Mouse (Mus musculus): Measurements from ENCODE around the gene Kcnk5. TPM values are rescaled to one million over a fixed set of nuclear protein-coding genes. Genes with fewer than 3 reads are reported as not detected.

The Kcnk5 gene
- total RNA-seq (2014; rRNA removed) (17.5 and 25.6 TPM in 2 replicates), polyA plus RNA-seq (2012; rRNA removed) (10.3 and 13.8 TPM in 2 replicates)

DNA sequence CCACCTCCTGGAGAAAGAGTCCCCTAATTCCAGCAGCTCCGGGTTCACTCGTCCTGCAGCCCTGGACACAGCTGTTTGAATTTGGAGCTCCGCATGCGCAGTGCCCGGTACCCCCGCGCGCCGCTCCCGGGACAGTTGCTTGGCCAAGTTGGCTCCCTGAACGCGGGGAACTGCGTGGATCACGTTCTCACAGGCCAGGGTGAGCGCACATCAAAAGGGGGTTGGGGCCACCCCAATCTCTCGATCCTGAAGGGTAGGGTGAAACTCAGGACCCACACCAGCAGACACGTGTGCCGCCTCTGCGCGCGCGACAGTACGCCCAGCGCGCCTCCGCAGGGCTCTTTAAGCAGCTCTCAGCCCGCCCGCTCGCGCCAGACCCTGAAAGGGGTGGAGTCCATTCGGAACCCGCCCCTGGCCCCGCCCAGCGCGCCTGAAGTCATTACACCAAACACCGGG lies at the start of gene Kcnk5:
Kcnk5 (minus strand) TSS at position 344 of the 456 bp plus-strand sequence.
- peak within 1 kb of the TSS; percentile 84 for H3K9ac ChIP-seq (ENCODE audit: low read depth, low read length)
- TF ChIP-seq CTCF (IDR thresholded peaks at IDR 0.05; ENCODE audit: low read depth, low read length): no peak
- peak; percentile 96 for TF ChIP-seq POLR2A (IDR thresholded peaks at IDR 0.05; ENCODE audit: extremely low read depth, insufficient read depth, low read length)
- H3K36me3 ChIP-seq (ENCODE audit: control insufficient read depth, insufficient read depth, low read length): no peaks in the 10 kb centered on the region
- H3K4me1 ChIP-seq (ENCODE audit: control insufficient read depth, insufficient read depth, low read length): peaks cover 19% of the 10 kb centered on the region; the same call in 1 of the 2 replicates
- H3K27me3 ChIP-seq (ENCODE audit: control insufficient read depth, insufficient read depth, low read length): no peaks in the 10 kb centered on the region
- H3K27ac ChIP-seq (replicated peaks; ENCODE audit: insufficient read depth, low read depth, low read length): peak within 1 kb of the TSS; percentile 97
- WGBS: under 1% methylated on average over 36 of the region's 36 CpGs
- DNase-seq (ENCODE audit: extremely low read depth, low read depth, low spot score): peak; percentile 81
- H3K79me2 ChIP-seq (ENCODE audit: control insufficient read depth, insufficient read depth, low read length): peaks cover 25% of the 10 kb centered on the region; the same call in 1 of the 2 replicates
- peak within 1 kb of the TSS; percentile 76 for H3K4me3 ChIP-seq (ENCODE audit: insufficient read depth, low read depth, low read length)

DNA sequence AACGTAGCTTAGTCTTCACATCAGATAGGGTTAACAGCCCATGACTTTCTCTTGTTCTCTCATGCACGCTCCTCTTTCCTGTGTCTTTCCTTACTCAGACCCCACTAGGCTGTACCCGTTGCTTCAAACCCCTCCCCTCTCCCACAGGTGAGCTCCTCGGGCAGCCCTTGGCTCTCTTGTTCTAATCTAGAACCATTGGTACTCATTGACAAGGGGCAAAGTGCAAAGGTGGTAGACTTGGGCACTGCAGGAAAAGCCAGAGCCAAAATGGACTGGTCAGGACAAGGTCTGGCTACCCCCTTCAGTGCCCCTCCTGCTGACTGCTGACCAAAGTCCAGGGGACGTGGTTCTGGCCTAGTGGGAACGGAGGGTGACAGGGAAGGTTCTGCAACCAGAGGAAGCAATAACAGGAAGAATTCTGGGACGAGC lies 48.5 kb upstream of the Kcnk5 start:
- Histone ChIP-seq H3K27me3 (ENCODE audit: control insufficient read depth, insufficient read depth, low read length) (no peaks in the 10 kb centered on the region), H3K9ac (ENCODE audit: low read depth, low read length) (peak overlapping the region; percentile 4; the same call in 1 of the 2 replicates), H3K4me3 (ENCODE audit: insufficient read depth, low read depth, low read length) (no peak overlapping the region), H3K36me3 (ENCODE audit: control insufficient read depth, insufficient read depth, low read length) (no peaks in the 10 kb centered on the region), H3K79me2 (ENCODE audit: control insufficient read depth, insufficient read depth, low read length) (no peaks in the 10 kb centered on the region), H3K4me1 (ENCODE audit: control insufficient read depth, insufficient read depth, low read length) (peaks cover 46% of the 10 kb centered on the region), H3K27ac (replicated peaks; ENCODE audit: insufficient read depth, low read depth, low read length) (peak overlapping the region; percentile 96)
- peak; percentile 99 for DNase-seq (ENCODE audit: extremely low read depth, low read depth, low spot score)
- 26% methylated on average over 7 of the region's 7 CpGs for WGBS
- TF ChIP-seq CTCF (IDR thresholded peaks at IDR 0.05; ENCODE audit: low read depth, low read length) (no peak), POLR2A (IDR thresholded peaks at IDR 0.05; ENCODE audit: extremely low read depth, insufficient read depth, low read length) (no peak)

DNA sequence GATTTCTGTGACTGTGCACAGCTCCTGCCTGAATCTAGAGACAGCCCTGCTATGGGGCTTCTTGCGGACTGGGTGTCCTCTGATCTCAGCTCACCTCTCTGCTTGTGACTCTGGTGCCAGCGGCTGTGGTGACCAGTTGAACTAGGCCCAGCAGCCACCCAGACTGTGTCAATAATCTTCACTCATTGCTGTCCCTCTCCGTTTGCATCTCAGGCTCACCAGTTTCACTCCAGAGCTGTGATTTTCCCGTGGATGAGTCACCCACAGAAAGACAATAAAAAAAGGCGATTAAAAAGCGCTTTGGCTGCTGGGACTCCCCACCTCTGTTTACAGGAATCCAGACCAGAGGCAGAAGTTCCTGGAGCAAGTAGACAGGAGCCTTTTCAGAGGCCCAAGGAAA lies 47.8 kb upstream of the Kcnk5 start:
- Histone ChIP-seq H3K36me3 (ENCODE audit: control insufficient read depth, insufficient read depth, low read length) (no peaks in the 10 kb centered on the region), H3K4me3 (ENCODE audit: insufficient read depth, low read depth, low read length) (no peak overlapping the region), H3K9ac (ENCODE audit: low read depth, low read length) (peak overlapping the region; percentile 60), H3K27me3 (ENCODE audit: control insufficient read depth, insufficient read depth, low read length) (no peaks in the 10 kb centered on the region), H3K4me1 (ENCODE audit: control insufficient read depth, insufficient read depth, low read length) (peaks cover 50% of the 10 kb centered on the region), H3K79me2 (ENCODE audit: control insufficient read depth, insufficient read depth, low read length) (no peaks in the 10 kb centered on the region), H3K27ac (replicated peaks; ENCODE audit: insufficient read depth, low read depth, low read length) (peak overlapping the region; percentile 96)
- 24% methylated on average over 6 of the region's 6 CpGs for WGBS
- DNase-seq (ENCODE audit: extremely low read depth, low read depth, low spot score): peak; percentile 92
- TF ChIP-seq CTCF (IDR thresholded peaks at IDR 0.05; ENCODE audit: low read depth, low read length) (no peak), POLR2A (IDR thresholded peaks at IDR 0.05; ENCODE audit: extremely low read depth, insufficient read depth, low read length) (no peak)

- TF ChIP-seq POLR2A (IDR thresholded peaks at IDR 0.05; ENCODE audit: extremely low read depth, insufficient read depth, low read length): no peak
- TF ChIP-seq CTCF (IDR thresholded peaks at IDR 0.05; ENCODE audit: low read depth, low read length): no peak
- H3K27me3 ChIP-seq (ENCODE audit: control insufficient read depth, insufficient read depth, low read length): no peaks in the 10 kb centered on the region
- H3K27ac ChIP-seq (replicated peaks; ENCODE audit: insufficient read depth, low read depth, low read length): peak overlapping the region; percentile 96
- no peak overlapping the region for H3K4me3 ChIP-seq (ENCODE audit: insufficient read depth, low read depth, low read length)
- 24% methylated on average over 4 of the region's 4 CpGs for WGBS
- H3K36me3 ChIP-seq (ENCODE audit: control insufficient read depth, insufficient read depth, low read length): no peaks in the 10 kb centered on the region
- DNase-seq (ENCODE audit: extremely low read depth, low read depth, low spot score): peak; percentile 93
- H3K4me1 ChIP-seq (ENCODE audit: control insufficient read depth, insufficient read depth, low read length): peaks cover 53% of the 10 kb centered on the region
- no peaks in the 10 kb centered on the region for H3K79me2 ChIP-seq (ENCODE audit: control insufficient read depth, insufficient read depth, low read length)
- peak overlapping the region; percentile 60; the same call in 1 of the 2 replicates for H3K9ac ChIP-seq (ENCODE audit: low read depth, low read length)
These were observed 46.7 kb upstream of the Kcnk5 start for GRCm38 (mm10) chr14:20228336-20228735.

DNA sequence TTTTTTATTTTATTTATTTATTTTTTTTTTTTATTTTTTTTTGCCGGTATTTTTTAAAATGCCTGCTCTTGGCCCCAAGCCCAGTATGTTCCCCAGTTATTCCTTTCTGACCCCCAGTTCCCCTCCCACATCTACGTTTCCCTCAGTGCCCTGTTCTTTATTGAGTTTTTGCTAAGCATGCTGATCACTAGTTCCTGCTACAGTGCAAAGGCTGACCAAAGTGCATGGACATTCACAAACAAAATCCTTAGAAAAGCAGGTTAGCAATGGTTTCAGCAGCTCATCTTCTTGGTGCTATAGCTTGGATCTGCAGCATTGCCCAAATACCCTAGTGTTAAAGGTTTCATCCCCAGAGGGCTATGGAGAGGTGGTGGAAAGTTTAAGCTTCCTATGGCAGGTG lies 45.4 kb upstream of the Kcnk5 start:
- H3K4me1 ChIP-seq (ENCODE audit: control insufficient read depth, insufficient read depth, low read length): peaks cover 53% of the 10 kb centered on the region
- H3K4me3 ChIP-seq (ENCODE audit: insufficient read depth, low read depth, low read length): no peak overlapping the region
- no peak for TF ChIP-seq POLR2A (IDR thresholded peaks at IDR 0.05; ENCODE audit: extremely low read depth, insufficient read depth, low read length)
- TF ChIP-seq CTCF (IDR thresholded peaks at IDR 0.05; ENCODE audit: low read depth, low read length): no peak
- no peak overlapping the region; the same call in 1 of the 2 replicates for H3K9ac ChIP-seq (ENCODE audit: low read depth, low read length)
- H3K79me2 ChIP-seq (ENCODE audit: control insufficient read depth, insufficient read depth, low read length): no peaks in the 10 kb centered on the region
- no peaks in the 10 kb centered on the region for H3K27me3 ChIP-seq (ENCODE audit: control insufficient read depth, insufficient read depth, low read length)
- 11% methylated on average over 2 of the region's 2 CpGs for WGBS
- H3K36me3 ChIP-seq (ENCODE audit: control insufficient read depth, insufficient read depth, low read length): no peaks in the 10 kb centered on the region
- peak overlapping the region; percentile 95 for H3K27ac ChIP-seq (replicated peaks; ENCODE audit: insufficient read depth, low read depth, low read length)
- DNase-seq (ENCODE audit: extremely low read depth, low read depth, low spot score): peak; percentile 71

DNA sequence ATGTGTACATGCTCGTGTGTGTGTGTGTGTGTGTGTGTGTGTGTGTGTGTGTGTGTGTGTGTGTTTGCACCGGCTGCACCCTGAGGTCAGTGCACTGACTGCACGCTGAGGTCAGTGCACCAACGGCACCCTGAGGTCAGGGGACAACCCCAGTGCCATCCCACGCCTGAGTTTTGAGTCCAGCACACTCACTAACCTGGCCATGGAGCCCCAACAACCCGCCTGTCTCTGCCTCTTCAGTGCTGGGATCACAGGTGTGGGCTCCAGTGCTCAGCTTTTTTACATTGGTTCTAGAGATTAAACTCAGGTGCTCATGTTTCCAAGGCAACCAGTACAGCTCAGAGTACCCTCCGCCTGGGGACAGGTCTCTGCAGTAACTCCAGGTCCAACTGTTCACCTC lies 44.9 kb upstream of the Kcnk5 start:
- TF ChIP-seq CTCF (IDR thresholded peaks at IDR 0.05; ENCODE audit: low read depth, low read length) (no peak), POLR2A (IDR thresholded peaks at IDR 0.05; ENCODE audit: extremely low read depth, insufficient read depth, low read length) (no peak)
- no peak overlapping the region for H3K4me3 ChIP-seq (ENCODE audit: insufficient read depth, low read depth, low read length)
- no peaks in the 10 kb centered on the region for H3K27me3 ChIP-seq (ENCODE audit: control insufficient read depth, insufficient read depth, low read length)
- peak overlapping the region; percentile 95 for H3K27ac ChIP-seq (replicated peaks; ENCODE audit: insufficient read depth, low read depth, low read length)
- H3K9ac ChIP-seq (ENCODE audit: low read depth, low read length): peak overlapping the region; percentile 43
- no peaks in the 10 kb centered on the region for H3K79me2 ChIP-seq (ENCODE audit: control insufficient read depth, insufficient read depth, low read length)
- H3K4me1 ChIP-seq (ENCODE audit: control insufficient read depth, insufficient read depth, low read length): peaks cover 52% of the 10 kb centered on the region
- peak; percentile 92 for DNase-seq (ENCODE audit: extremely low read depth, low read depth, low spot score)
- WGBS: 8% methylated on average over 7 of the region's 7 CpGs
- no peaks in the 10 kb centered on the region for H3K36me3 ChIP-seq (ENCODE audit: control insufficient read depth, insufficient read depth, low read length)
